8 mouse cellular contexts compared by ENCODE assay signal in genomic region chr11:58955868-58956257, GRCm38 (mm10). TPM values are rescaled to one million over a fixed set of nuclear protein-coding genes. Genes with fewer than 3 reads are reported as not detected.
DNase-seq lines count a peak whose midpoint lies in the region; ATAC-seq and TF ChIP-seq lines count a peak whose summit lies in the region.

No protein-coding gene starts in this region.

- peak overlapping the region; percentile 97 for H3K4me2 ChIP-seq in heart, embryonic 13.5 days

- peaks cover 44% of the 10 kb centered on the region for H3K4me1 ChIP-seq in heart, embryonic 13.5 days
- H3K4me1 ChIP-seq in G1E (ENCODE audit: insufficient read depth, low read depth, low read length): peaks cover 36% of the 10 kb centered on the region
- peaks cover 44% of the 10 kb centered on the region for H3K4me1 ChIP-seq in hindbrain, embryonic 10.5 days (replicated peaks)
- H3K4me1 ChIP-seq in midbrain, embryonic 10.5 days: peaks cover 53% of the 10 kb centered on the region

- no peak for ATAC-seq in heart, embryonic 13.5 days (ENCODE audit: extremely low read depth, insufficient number of reproducible peaks, low FRiP score, low TSS enrichment)
- no peak for ATAC-seq in G1E (ENCODE audit: extremely low read depth, insufficient number of reproducible peaks, low FRiP score, poor library complexity, severe bottlenecking)
- ATAC-seq in megakaryocyte progenitor cell, adult 5-6 weeks (replicated peaks; ENCODE audit: poor library complexity): no peak

- no peak for TF ChIP-seq CTCF in G1E (IDR thresholded peaks at IDR 0.05; ENCODE audit: low read depth, low read length)

- peak overlapping the region; percentile 96 for H3K9ac ChIP-seq in heart, embryonic 13.5 days

- no peaks in the 10 kb centered on the region for H3K9me3 ChIP-seq in heart, embryonic 13.5 days
- H3K9me3 ChIP-seq in G1E (replicated peaks): no peaks in the 10 kb centered on the region
- H3K9me3 ChIP-seq in hindbrain, embryonic 10.5 days: no peaks in the 10 kb centered on the region
- H3K9me3 ChIP-seq in midbrain, embryonic 10.5 days (replicated peaks): no peaks in the 10 kb centered on the region

- no peak for DNase-seq in heart, adult 9 months (ENCODE audit: low spot score in 2 of 2)
- DNase-seq in G1E (ENCODE audit: low spot score): no peak
- no peak for DNase-seq in hindbrain, embryonic 10.5 days (ENCODE audit: low spot score)
- no peak for DNase-seq in midbrain, embryonic 10.5 days (ENCODE audit: low spot score)
- DNase-seq in frontal cortex, adult 2 months (ENCODE audit: extremely low spot score in 1 of 2, low spot score in 1 of 2): no peak
- no peak for DNase-seq in cerebellum, adult 18-20 months

- WGBS in heart, embryonic 13.5 days: 44% methylated on average over 8 of the region's 8 CpGs
- WGBS in hindbrain, embryonic 10.5 days: 48% methylated on average over 8 of the region's 8 CpGs
- whole genome bisulfite sequencing in midbrain, embryonic 10.5 days: 42% methylated on average over 8 of the region's 8 CpGs

- peaks cover 11% of the 10 kb centered on the region for H3K27me3 ChIP-seq in heart, embryonic 13.5 days (replicated peaks)
- peaks cover 7% of the 10 kb centered on the region for H3K27me3 ChIP-seq in G1E (ENCODE audit: insufficient read depth, low read length)
- H3K27me3 ChIP-seq in hindbrain, embryonic 10.5 days (ENCODE audit: insufficient read depth, poor library complexity, severe bottlenecking): peaks cover 9% of the 10 kb centered on the region
- peaks cover 40% of the 10 kb centered on the region for H3K27me3 ChIP-seq in midbrain, embryonic 10.5 days (ENCODE audit: low read depth, poor library complexity, severe bottlenecking)

- H3K4me3 ChIP-seq in heart, embryonic 13.5 days: peak overlapping the region; percentile 76
- H3K4me3 ChIP-seq in G1E (ENCODE audit: low read depth, low read length): peak overlapping the region; percentile 72
- H3K4me3 ChIP-seq in hindbrain, embryonic 10.5 days: peak overlapping the region; percentile 89
- H3K4me3 ChIP-seq in midbrain, embryonic 10.5 days: peak overlapping the region; percentile 73

- peaks cover 16% of the 10 kb centered on the region for H3K36me3 ChIP-seq in heart, embryonic 13.5 days
- H3K36me3 ChIP-seq in G1E (replicated peaks): peaks cover 19% of the 10 kb centered on the region
- H3K36me3 ChIP-seq in hindbrain, embryonic 10.5 days: peaks cover 15% of the 10 kb centered on the region
- H3K36me3 ChIP-seq in midbrain, embryonic 10.5 days: peaks cover 12% of the 10 kb centered on the region

- peak overlapping the region; percentile 100 for H3K27ac ChIP-seq in heart, embryonic 13.5 days (replicated peaks)
- H3K27ac ChIP-seq in hindbrain, embryonic 10.5 days: peak overlapping the region; percentile 97
- peak overlapping the region; percentile 93 for H3K27ac ChIP-seq in midbrain, embryonic 10.5 days (replicated peaks)

RNA-seq across cellular contexts. Expression of gene Hist3h2a, which starts 1.4 kb away (rescaled TPM):
- 26.4 and 28.5 TPM in 2 replicates for polyA plus RNA-seq in heart, embryonic 13.5 days (2015; fragmentation: Nextera tagmentation; extraction: Ambion mirVana)
- 93.3 and 107 TPM in 2 replicates for total RNA-seq in G1E (2014; fragmentation: Nextera tagmentation)
- total RNA-seq in G1E (2017): 108 and 128 TPM in 2 replicates
- 6.2 and 13.5 TPM in 2 replicates for polyA plus RNA-seq in G1E (2012)
- 25.4 and 49.0 TPM in 2 replicates for polyA plus RNA-seq in hindbrain, embryonic 10.5 days (2016; fragmentation: Nextera tagmentation; extraction: Ambion mirVana)
- 20.4 and 31.6 TPM in 2 replicates for polyA plus RNA-seq in midbrain, embryonic 10.5 days (2016; fragmentation: Nextera tagmentation; extraction: Ambion mirVana)
- 54.3 and 57.7 TPM in 2 replicates for polyA plus RNA-seq in frontal cortex, adult 2 months (2012; rRNA removed)
- 19.4 and 20.2 TPM in 2 replicates for total RNA-seq in megakaryocyte progenitor cell, adult 5-6 weeks (2015)
- 223 and 238 TPM in 2 replicates for total RNA-seq in megakaryocyte progenitor cell, adult 5-6 weeks (2017)

RNA-seq across cellular contexts. Expression of gene Trim17, which starts 1.4 kb away (rescaled TPM):
- polyA plus RNA-seq in heart, embryonic 13.5 days (2015; fragmentation: Nextera tagmentation; extraction: Ambion mirVana): 0.43 and 0.76 TPM in 2 replicates
- total RNA-seq in G1E (2014; fragmentation: Nextera tagmentation) (not detected in 2 replicates), G1E (2017) (0.11 and 0.12 TPM in 2 replicates)
- 0.12 and 7.5 TPM in 2 replicates for polyA plus RNA-seq in G1E (2012)
- polyA plus RNA-seq in hindbrain, embryonic 10.5 days (2016; fragmentation: Nextera tagmentation; extraction: Ambion mirVana): 0.41 and 0.85 TPM in 2 replicates
- polyA plus RNA-seq in midbrain, embryonic 10.5 days (2016; fragmentation: Nextera tagmentation; extraction: Ambion mirVana): 0.25 and 0.26 TPM in 2 replicates
- 7.8 and 9.7 TPM in 2 replicates for polyA plus RNA-seq in frontal cortex, adult 2 months (2012; rRNA removed)
- 0.10 TPM in 1 of 2 replicates, not detected in the other for total RNA-seq in megakaryocyte progenitor cell, adult 5-6 weeks (2015)
- total RNA-seq in megakaryocyte progenitor cell, adult 5-6 weeks (2017): not detected in 2 replicates

RNA-seq across cellular contexts. Expression of gene Hist3h2ba, which starts 7.1 kb away (rescaled TPM):
- polyA plus RNA-seq in heart, embryonic 13.5 days (2015; fragmentation: Nextera tagmentation; extraction: Ambion mirVana): 14.4 and 14.9 TPM in 2 replicates
- total RNA-seq in G1E (2014; fragmentation: Nextera tagmentation) (2.7 and 23.2 TPM in 2 replicates), G1E (2017) (6.0 and 7.1 TPM in 2 replicates)
- 0.20 TPM in 1 of 2 replicates, not detected in the other for polyA plus RNA-seq in G1E (2012)
- polyA plus RNA-seq in hindbrain, embryonic 10.5 days (2016; fragmentation: Nextera tagmentation; extraction: Ambion mirVana): 39.0 and 115 TPM in 2 replicates
- polyA plus RNA-seq in midbrain, embryonic 10.5 days (2016; fragmentation: Nextera tagmentation; extraction: Ambion mirVana): 34.1 and 69.6 TPM in 2 replicates
- 174 and 184 TPM in 2 replicates for polyA plus RNA-seq in frontal cortex, adult 2 months (2012; rRNA removed)
- 1.6 and 1.9 TPM in 2 replicates for total RNA-seq in megakaryocyte progenitor cell, adult 5-6 weeks (2015)
- total RNA-seq in megakaryocyte progenitor cell, adult 5-6 weeks (2017): 1.8 and 2.3 TPM in 2 replicates

RNA-seq across cellular contexts. Expression of gene Rnf187, which starts 17.1 kb away (rescaled TPM):
- 151 and 166 TPM in 2 replicates for polyA plus RNA-seq in heart, embryonic 13.5 days (2015; fragmentation: Nextera tagmentation; extraction: Ambion mirVana)
- total RNA-seq in G1E (2014; fragmentation: Nextera tagmentation): 55.7 and 55.8 TPM in 2 replicates
- total RNA-seq in G1E (2017): 72.8 and 106 TPM in 2 replicates
- polyA plus RNA-seq in G1E (2012): 225 and 312 TPM in 2 replicates
- polyA plus RNA-seq in hindbrain, embryonic 10.5 days (2016; fragmentation: Nextera tagmentation; extraction: Ambion mirVana): 297 and 381 TPM in 2 replicates
- polyA plus RNA-seq in midbrain, embryonic 10.5 days (2016; fragmentation: Nextera tagmentation; extraction: Ambion mirVana): 274 and 296 TPM in 2 replicates
- 554 and 589 TPM in 2 replicates for polyA plus RNA-seq in frontal cortex, adult 2 months (2012; rRNA removed)
- 65.8 and 66.4 TPM in 2 replicates for total RNA-seq in megakaryocyte progenitor cell, adult 5-6 weeks (2015)
- total RNA-seq in megakaryocyte progenitor cell, adult 5-6 weeks (2017): 70.6 and 83.6 TPM in 2 replicates

RNA-seq across cellular contexts. Expression of gene Trim11, which starts 22.0 kb away (rescaled TPM):
- polyA plus RNA-seq in heart, embryonic 13.5 days (2015; fragmentation: Nextera tagmentation; extraction: Ambion mirVana): 25.6 and 28.2 TPM in 2 replicates
- total RNA-seq in G1E (2014; fragmentation: Nextera tagmentation) (44.7 and 48.2 TPM in 2 replicates), G1E (2017) (32.3 and 36.4 TPM in 2 replicates)
- polyA plus RNA-seq in G1E (2012): 69.3 and 75.9 TPM in 2 replicates
- polyA plus RNA-seq in hindbrain, embryonic 10.5 days (2016; fragmentation: Nextera tagmentation; extraction: Ambion mirVana): 18.8 and 20.2 TPM in 2 replicates
- 17.7 and 19.3 TPM in 2 replicates for polyA plus RNA-seq in midbrain, embryonic 10.5 days (2016; fragmentation: Nextera tagmentation; extraction: Ambion mirVana)
- 26.2 and 28.4 TPM in 2 replicates for polyA plus RNA-seq in frontal cortex, adult 2 months (2012; rRNA removed)
- 24.0 and 25.0 TPM in 2 replicates for total RNA-seq in megakaryocyte progenitor cell, adult 5-6 weeks (2015)
- total RNA-seq in megakaryocyte progenitor cell, adult 5-6 weeks (2017): 25.9 and 32.8 TPM in 2 replicates

Comparison
In these comparisons a context has a peak if more than half of its experiments do, and no peak if none do; other contexts are left out.
1. RNA of gene Hist3h2ba, which starts 7.1 kb away (polyA plus RNA-seq): 174 to 184 TPM in frontal cortex, adult 2 months, 39.0 to 115 TPM in hindbrain, embryonic 10.5 days, 34.1 to 69.6 TPM in midbrain, embryonic 10.5 days and 14.4 to 14.9 TPM in heart, embryonic 13.5 days; 0.20 TPM in G1E; every median in the first group is over 10 times any median in the second.
2. Peak in every context shown above with its lines, with median percentiles within 50 percentile points of each other: H3K27ac ChIP-seq and H3K4me3 ChIP-seq.